Mouse (Mus musculus) c-Kit-positive CD71-negative TER-119-negative erythroid progenitor cells, embryonic 14.5 days (primary cell): Measurements from ENCODE around the gene Iqsec2.
"Not testable (repeated sequence)": the region's sequence is repeated elsewhere in the genome, so short reads cannot be mapped to it uniquely, and the experiment has no call there.

Experiments used
- DNase-seq: peaks from one replicate; pipeline ENCODE4 v3.0.0-alpha.2; 2013; ENCODE audit warnings: low read depth

The Iqsec2 gene

DNA sequence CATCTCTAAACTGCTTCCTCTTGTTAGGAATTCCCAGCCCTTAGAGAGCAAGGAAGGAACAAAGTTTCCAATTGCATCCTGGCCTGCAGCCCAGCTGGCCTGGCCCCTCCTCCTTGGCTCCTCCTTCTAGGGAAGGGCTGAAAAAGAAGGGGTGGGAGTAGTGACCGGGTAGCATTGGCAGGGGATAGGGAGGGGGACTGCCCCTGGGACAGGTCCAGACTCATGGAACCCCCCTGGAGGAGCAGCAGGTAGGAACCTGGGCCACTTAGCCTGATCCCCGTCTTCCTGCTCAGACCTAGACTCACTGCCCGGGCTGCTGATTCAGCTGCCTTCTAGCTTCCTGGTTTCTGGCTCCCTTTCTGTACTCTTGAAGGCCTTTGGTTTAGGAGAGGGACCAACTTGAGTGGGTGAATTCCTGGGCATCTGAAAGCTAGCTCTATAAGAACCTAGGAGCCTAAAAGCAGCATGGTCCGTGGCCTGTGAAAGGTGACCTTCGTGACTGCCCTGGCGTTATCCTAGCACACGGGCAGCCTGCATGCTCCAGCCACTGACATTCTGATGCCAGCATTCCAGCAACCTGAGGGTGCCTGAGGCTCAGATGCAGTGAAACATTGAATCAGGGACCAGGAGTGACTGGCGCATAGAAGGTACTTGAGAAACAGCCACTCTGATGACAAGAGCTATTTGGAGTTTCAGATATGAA, 34.9 kb downstream of the Iqsec2 start:
- DNase-seq: no peak

DNA sequence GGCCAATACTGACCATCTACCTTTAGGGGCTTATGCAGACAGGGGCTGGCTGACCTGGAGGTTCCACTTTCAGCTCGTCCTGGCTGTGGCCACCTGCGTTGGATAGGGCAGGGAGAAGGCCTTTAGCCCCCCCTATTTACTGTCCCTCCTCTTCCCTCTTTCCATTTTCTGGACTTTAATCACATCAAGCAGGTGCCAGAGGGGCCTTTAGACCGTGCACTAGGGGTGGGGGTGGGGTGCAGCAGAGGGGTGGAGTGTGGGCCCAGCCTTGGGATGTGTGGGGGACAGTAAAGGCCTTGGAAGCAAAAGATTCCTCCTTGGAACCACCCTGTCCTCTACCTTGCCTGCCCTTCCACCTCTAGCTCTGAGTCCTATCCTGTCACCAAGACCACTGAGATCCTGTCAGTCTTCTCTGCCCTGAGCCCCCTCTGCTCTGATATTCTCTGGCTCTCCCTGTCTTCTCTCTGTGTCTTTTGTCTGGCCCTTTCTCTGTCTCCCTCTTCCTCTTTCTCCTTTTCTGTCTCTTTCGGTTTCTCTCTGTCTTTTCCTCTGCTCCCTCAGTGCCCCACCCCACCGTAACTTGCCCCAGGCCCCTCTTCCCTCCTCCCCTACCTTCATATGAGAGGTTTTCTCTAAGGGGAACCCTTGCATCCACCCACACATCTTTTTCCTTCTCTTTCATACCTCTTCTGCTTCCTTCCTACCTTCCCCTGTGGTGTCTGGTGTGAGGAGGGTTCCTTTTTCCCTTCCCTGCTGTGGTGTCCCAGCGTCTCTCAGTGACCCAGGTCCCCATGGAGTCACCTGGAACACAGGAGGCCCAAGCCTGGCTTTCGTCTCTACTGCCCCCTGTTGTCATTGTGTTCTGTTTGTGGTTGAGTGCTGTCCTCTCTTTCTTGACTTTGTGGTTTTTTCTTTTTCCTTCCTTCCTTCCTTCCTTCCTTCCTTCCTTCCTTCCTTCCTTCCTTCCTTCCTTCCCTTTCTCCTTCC, 35.9 kb downstream of the Iqsec2 start:
- no peak for DNase-seq

DNA sequence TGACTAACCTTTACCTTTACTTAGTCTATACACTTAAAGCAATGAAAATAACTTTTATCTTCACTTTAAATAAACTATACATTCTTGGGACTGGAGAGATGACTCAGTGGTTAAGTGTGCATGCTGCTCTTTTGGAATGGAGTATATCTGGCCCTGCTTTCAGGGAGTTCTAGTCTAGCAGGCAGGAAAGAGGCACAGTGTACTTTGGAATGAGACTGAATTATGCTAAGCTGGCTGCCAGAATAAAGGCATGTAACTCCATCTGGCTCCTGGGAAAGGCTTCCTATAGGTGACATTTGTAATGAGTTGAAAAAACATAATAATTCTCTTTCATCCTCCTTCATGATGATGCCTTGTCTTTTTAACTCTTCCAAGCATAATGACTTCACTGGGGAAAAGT, 43.1 kb downstream of the Iqsec2 start:
- DNase-seq: no peak

DNA sequence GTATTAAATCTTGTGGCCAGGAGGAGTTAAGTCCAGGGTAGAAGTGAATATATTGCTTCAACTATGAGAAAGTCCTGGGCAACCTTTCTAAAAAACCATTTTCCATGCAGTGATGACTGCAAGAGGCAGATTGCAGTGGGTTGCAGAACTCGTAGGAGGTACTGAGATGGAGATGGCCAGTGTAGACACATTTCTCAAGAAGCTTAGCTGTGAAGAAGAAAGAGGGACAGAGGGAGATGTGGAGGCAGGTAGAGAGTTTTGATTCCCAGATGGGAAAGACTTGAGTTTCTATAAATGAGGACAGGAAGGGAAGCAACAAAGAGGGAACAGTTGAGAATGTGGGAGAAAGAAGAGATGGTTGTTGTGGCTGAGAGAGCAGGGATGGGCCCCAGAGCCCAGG, 47.2 kb downstream of the Iqsec2 start:
- no peak for DNase-seq

DNA sequence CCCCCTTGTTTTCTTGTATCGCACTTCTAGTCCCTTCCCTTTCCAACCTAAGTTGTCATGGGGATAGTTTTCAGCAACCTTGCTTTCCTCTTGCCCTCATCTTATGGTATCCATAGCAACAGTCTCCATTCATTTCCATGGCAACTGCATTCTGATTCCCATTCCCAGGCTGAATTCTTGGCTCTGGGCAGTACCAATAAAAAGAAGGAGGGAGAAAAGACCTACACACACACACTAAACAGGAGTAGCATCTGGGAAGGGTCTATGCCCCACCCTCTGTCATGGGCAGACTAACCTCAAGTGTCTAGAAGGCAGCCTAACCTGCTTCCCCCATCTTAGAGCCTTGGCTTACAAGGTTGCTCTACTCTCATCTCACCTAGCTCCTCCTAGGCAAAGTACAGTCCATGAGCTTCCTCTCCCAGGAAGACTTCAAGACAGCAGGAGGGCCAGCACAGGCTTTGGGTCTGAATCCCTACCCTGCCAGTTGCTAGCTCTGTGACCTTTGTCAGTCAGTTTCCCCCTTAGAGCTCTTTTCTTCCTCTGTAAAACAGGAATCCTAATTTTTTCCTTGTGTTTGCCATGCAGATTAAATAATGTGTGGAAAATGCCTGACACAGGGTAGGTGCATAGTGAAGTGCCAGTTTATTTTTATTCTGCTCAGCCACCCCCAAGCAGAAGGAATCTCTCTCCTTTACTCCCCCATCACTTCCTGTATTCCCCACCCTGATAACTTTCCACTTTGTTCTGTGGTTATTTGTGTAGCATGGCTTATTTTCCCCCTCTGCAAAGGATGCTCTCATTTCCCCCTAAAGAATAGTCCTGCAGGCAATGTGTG, 54.0 kb downstream of the Iqsec2 start:
- no peak for DNase-seq

DNA sequence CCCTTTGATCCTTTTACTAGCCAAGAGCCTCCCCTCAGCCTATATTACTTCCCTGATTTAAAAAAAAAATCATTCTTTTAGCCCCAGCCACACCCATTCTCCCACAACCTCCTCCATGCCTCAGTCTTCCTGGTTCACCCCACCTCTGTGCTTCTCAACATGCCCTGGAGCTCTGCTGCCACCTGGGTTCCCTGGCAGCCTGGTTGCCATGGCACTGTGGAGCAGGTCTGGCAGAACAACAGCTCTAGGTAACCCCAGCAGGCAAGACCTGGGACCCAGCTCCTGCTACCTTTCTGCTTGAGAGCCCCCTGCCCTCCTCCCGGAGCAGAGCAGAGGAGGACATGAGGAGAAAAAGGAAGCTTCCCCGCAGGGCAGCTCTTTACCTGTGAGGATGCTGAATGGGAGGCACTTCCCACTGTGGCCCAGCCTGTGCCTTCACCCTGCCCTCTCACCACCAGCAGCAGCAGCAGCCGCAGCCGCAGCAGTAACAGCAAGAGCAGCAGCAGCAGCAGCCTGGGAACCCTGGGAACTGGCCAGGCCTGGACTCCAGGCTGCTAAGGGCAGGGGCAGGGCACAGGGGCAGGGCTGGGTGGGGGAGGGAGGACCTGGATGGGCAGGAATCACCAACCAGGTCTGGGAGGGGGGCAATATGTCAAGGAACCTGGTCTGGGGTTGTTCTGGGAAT, 57.8 kb downstream of the Iqsec2 start:
- DNase-seq: no peak

DNA sequence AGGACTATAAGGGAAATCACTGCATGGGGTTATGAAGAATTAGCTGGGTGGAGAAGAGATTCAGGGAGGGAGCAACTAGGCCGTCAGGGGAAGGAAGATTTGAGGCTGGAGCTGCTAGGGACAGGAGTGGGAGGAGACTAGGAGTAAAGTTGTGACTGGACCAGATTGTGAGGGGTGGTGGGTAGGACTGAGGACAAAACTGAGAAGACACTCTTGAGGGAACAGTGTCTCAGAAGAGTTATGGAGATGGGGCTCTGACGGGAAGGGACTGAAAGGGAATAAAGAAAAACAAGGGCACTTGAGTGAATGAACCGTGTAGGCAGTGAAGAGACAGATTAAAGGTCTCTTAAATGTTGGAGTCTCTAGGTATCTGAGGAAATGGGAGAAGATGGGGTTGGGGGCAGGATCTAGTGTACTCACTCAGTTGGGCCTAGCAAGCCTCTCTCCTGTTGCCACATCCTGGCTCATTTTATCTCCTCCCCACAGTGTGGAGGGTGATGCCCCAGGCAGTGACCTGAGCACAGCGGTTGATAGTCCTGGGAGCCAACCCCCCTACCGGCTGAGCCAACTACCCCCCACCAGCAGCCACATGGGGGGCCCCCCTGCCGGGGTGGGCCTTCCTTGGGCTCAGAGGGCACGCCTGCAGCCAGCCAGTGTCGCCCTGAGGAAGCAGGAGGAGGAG, 58.5 kb downstream of the Iqsec2 start:
- DNase-seq: no peak

DNA sequence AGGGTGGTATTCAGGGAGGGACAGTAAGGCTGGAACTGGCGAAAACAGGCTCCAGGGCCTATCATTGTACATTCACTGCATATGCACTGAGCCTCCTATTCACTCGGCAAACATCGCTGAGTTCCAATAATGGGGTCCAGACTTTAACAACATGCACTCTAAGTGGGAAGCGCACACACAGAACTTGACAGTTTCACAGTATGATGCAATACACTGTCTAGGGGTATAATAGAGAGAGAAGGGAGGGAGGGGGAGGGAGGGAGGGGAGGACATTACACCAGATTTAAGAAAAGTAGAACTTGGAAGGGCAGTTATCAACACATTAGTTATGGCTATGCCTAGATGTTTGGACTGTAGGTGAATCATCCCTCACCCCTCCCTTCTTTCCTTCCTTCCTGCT, 59.2 kb downstream of the Iqsec2 start:
- no peak for DNase-seq

DNA sequence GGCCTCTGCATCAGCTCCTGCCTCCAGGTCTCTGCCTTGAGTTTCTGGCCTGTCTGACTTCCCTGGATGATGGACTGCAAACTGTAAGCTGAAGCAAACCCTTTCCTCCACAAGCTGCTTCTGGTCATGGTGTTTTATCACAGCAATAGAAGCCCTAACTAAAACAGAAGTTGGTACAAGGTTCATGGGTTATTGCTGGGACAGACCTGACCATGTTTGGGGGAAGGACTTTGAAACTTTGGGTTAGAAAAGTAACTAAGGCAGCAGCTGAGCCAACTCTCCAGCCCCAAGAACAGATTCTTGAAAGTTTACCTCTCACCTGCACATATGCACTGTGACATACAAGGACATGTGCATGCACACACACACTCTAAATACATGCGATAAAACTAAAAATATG, 61.4 kb downstream of the Iqsec2 start:
- DNase-seq: no peak

DNA sequence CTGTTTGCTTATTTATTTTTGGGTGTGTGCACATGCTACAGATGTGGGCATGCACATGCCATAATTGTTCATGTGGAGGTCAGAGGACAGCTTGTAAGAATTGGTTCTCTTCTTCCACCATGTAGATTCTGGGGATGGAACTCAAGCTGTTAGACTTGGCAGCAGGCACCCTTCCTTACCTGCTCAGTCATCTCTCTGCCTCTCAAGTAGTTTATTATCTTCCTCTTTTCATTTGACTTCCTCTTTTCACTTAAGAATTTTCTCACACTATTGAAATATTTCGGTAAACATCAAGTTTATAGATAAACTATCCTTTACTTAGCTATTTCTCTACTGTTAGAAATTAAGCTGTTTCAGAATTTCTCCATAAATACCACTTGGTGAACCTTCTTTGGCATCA, 70.6 kb downstream of the Iqsec2 start:
- DNase-seq: no peak

DNA sequence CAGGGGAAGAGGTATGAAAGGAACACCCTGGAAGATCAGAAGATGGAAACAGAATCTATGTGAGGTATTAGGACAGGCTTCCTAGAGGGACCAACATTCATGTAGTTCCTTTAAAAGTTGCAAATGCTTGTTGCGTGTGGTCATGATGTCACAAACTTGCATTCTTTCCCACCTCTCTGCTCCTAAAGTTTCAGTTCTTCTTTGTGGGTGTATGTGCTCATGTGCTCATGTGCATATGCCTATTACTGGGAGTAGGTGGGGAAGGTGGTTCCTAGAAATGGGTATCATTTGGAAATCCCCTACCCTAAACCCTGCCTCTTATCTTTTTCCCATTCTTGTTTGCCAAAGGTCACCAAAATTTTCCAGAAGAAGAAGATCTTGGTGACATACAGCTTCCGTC, 74.5 kb downstream of the Iqsec2 start:
- no peak for DNase-seq

DNA sequence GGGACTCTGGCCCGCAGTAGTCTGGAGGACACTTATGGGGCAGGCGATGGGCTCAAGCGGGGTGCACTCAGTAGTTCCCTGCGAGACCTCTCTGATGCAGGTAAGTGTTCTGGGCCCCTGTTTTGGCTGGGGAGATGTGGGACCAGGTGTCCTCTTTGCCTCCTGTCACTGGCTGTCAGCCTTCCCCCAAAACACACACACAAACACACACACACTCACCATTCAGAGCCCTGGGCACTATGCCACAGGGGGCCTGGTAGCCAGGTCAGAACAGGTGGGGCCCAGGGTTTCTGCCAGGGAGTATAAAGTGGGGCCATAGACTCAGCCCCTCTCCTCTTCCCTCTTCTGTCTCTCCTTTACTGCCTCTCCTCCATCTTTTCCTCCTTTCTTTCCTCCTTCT, 77.7 kb downstream of the Iqsec2 start:
- no peak for DNase-seq

DNA sequence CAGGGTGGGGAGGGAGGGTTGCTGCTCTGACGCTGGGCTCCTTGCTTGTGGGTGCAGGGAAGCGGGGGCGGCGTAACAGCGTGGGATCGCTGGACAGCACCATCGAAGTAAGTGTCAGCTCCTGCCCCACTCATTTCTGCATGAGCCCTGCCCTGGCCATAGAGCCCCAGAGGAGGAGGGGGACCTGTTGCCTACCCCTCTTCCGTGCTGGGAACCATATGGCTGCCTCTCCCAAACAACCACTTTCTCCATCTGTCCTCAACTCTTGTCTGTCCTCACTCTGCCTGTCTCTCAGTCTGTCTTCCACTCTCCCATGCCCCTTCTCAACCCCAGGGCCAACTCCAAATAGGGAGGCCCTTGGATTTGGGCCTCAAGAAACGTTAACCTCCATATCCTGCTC, 78.2 kb downstream of the Iqsec2 start:
- no peak for DNase-seq

DNA sequence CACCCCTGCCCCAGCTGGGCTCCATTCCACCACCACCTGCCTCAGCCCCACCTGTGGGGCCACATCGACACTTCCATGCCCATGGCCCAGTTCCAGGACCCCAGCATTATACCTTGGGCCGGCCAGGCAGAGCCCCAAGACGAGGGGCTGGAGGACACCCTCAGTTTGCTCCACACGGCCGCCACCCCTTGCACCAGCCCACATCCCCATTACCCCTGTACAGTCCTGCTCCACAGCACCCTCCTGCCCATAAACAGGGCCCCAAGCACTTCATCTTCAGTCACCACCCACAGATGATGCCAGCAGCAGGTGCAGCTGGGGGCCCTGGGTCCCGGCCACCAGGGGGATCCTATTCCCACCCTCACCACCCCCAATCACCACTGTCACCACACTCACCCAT, 79.2 kb downstream of the Iqsec2 start:
- no peak for DNase-seq

DNA sequence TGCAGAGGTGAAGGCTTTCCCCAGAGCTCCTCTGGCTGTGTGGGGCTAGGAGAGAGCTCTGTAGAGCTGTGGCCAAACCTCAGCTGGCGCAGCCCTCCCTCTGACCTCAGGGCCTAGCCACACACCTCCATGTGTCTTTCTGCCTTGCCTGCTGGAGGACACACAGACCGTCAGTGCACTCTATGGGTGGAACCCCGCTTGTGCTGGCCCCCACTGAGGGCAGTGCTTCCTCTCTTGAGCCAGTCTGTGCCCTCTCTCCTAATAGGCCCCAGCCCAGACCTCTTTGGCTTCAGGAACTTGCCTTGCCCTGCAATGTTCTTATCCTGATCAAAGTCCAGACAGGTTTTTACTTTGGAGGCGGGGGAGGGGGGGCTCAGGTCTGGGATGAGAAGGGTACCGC, 80.2 kb downstream of the Iqsec2 start:
- DNase-seq: no peak

DNA sequence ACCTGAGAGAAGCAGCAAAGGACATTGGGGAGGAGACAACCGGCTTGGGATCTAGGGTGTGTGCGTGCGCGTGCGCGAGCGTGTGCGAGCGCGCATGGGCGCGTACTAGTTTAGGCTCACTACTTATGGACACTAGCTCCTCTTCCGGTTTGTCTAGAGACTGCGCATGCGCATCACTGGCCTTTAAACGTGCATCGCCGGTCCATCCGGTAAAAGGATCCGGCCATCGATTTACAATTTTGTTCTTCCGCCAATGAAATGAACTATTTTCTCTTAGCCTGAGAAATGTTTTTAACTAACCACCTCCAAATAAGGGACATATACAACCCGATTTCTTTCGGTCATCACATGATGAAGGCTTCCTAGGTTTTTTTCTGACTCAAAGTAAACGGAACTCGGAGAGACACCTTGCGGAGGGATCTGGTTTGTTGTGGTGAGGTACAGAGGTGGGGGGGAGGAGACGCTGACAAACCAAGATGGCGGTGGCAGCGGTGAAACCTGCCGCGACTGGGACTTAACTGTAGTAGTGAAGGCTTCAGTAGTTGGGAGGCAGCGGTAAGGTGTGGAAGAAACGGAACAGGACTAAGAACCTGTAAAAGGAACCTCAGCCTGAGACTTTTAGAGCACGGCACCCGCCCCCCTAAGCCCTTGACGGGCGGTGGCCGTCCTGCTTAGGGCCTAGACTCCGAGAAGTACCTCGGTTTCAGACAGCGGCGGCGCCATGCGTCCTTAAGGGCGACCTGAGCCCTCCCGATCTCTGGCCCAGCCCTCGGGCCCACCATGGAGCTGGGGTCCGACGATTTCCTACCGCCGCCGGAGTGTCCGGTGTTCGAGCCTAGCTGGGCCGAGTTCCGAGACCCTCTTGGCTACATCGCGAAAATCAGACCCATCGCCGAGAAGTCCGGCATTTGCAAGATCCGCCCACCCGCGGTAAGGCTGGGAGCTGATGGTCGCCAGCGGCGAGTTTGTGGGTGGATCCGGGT, 89.0 kb downstream of the Iqsec2 start, which contains the start of gene Kdm5c:
TSS of gene Kdm5c (plus strand) at position 240 of the 983 bp plus-strand sequence.
- DNase-seq: peak; percentile 96

DNA sequence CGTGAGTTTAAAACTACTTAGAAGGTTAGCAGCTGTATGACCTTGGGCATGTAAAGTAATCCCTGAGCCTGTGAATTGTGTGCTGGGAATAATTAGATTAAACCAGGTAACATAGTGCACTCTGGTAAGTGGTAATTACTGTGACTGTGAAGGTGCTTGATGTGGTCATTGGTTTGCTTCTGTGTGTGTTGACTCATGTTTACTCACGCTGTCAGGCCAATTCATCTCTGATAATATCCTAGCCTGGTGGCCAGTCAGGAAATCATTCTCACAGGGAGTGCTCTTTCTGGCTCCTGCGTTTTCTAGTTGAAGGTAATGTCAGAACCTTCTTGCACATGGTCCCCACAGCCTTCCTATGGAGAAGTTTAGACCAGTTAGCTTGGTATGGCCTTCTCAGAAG, 90.1 kb downstream of the Iqsec2 start:
- no peak for DNase-seq

DNA sequence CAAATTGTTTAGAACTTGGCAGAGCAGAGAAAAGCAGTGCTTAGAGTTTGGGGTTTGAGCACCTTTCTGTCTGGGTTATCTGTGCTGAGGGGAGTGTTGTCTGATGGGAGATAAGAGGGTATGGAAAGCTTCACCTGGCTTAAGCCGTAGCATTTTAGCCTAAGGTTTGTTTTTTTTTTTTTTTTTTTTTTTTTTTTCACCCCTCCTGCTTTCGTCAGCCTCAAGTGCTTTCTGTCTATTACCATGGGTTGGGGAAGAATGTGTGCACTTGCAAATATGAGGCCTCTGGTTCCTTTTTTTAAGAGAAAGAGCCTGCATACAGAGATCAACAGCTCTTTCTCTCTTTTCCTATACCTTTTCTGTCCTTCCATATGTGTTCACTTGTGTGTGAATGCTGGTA, 91.7 kb downstream of the Iqsec2 start:
- DNase-seq: no peak

DNA sequence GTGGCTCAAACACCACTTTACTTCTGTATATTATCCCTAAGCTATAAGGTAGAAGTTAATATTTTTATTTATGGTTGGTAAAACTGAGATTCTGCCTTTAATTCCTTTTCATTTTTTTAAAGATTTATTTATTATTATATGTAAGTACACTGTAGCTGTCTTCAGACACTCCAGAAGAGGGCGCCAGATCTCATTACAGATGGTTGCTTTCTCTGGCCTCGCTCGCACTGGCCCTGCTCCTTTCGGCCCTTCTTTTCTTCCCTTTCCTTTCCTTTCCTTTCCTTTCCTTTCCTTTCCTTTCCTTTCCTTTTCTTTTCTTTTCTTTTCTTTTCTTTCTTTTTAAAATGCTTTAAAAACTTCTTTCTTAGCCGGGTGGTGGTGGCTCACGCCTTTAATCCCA, 99.1 kb downstream of the Iqsec2 start:
- not testable (repeated sequence) for DNase-seq
